Comparison of ENCODE assay signal across 21 mouse cellular contexts in the genomic region with DNA sequence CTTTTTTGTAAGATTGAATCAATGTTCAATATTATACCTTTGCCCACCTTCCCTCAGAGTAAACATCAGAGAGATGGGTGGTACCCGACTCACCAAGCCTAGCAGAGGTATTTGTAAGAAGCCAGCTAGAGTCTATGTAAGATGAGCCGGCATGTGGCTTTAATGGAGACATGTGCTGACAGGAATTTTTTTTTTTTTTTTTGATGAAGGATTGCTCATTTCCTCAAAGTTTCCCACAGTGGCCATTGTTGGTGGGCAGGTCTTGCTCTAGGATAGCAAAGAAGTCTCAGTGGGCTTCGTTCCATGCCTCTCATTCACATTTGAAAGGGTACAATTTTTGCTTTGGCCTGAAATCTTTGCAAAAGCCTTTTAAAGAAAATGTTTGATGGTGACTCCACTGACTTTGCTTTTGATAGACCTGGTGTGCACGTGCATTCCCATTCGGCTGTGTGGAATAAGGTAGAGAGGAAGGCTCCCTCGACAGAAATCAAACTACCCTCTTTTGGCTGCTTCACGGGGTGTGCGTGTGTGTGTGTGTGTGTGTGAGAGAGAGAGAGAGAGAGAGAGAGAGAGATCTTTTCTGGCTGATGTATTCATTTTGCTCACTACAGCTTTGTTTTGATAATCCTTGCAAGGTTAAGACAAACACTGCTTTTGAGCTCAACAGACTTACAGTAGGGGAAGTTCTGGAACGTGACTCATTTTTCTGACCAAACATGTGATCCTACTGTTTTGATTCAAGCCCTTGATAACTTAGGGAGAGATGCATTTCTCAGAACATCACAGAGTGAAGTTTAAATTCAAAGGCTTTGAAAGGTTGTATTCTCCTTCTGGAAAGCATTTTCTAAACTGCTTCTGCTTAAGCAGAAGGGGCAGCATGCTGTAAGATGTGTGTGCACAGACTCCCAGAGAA. TPM values are rescaled to one million over a fixed set of nuclear protein-coding genes. Genes with fewer than 3 reads are reported as not detected.
DNase-seq lines count a peak whose midpoint lies in the region; ATAC-seq and TF ChIP-seq lines count a peak whose summit lies in the region.
"Had no signal": no experiment of that assay in that cellular context is flagged by ENCODE, and none has a peak within 500 bp of the region (broad histone marks: within the 10 kb centered on the region; RNA-seq: fewer than 3 reads in every experiment).

No protein-coding gene starts in this region.

- H3K79me2 ChIP-seq in C2C12 (ENCODE audit: control insufficient read depth, insufficient read depth) (no peaks in the 10 kb centered on the region), macrophage (ENCODE audit: inconsistent target) (no peaks in the 10 kb centered on the region)

- intact Hi-C loops in left cerebral cortex, postnatal 4 days (cut with DNase I), result no loop called here

- no peak overlapping the region for H3K9ac ChIP-seq in lung, embryonic 15.5 days
- H3K9ac ChIP-seq: forebrain, embryonic 13.5 days; hindbrain, embryonic 13.5 days; liver, postnatal 0 days had no signal

- TF ChIP-seq CTCF in C2C12 (IDR thresholded peaks at IDR 0.05; ENCODE audit: control insufficient read depth, insufficient read depth, insufficient read length) (no peak), Patski (IDR thresholded peaks at IDR 0.05) (no peak)

- no peaks in the 10 kb centered on the region for H3K36me3 ChIP-seq in lung, embryonic 15.5 days
- H3K36me3 ChIP-seq in C2C12 (ENCODE audit: control insufficient read depth, insufficient read depth) (no peaks in the 10 kb centered on the region), macrophage (ENCODE audit: inconsistent target) (no peaks in the 10 kb centered on the region)
- H3K36me3 ChIP-seq: hindbrain, embryonic 13.5 days had no signal

- in situ Hi-C loops in Patski (cut with MboI; ENCODE audit: low pct_unique_long_range_greater_than_20kb), result no loop called here

- no peak overlapping the region for H3K4me3 ChIP-seq in lung, embryonic 15.5 days
- no peak overlapping the region for H3K4me3 ChIP-seq in C2C12 (ENCODE audit: insufficient read depth, poor library complexity, severe bottlenecking)
- no peak overlapping the region for H3K4me3 ChIP-seq in macrophage (ENCODE audit: inconsistent target)
- H3K4me3 ChIP-seq: forebrain, embryonic 13.5 days; hindbrain, embryonic 13.5 days had no signal

- WGBS in lung, embryonic 15.5 days, result 49% methylated on average over 9 of the region's 9 CpGs
- WGBS in macrophage (ENCODE audit: missing documents), result 68% methylated on average over 9 of the region's 9 CpGs

- 0 out of 2 replicates have a peak, but pooled peaks cover 3% of the 10 kb centered on the region for H3K4me1 ChIP-seq in lung, embryonic 15.5 days
- H3K4me1 ChIP-seq: forebrain, embryonic 13.5 days; hindbrain, embryonic 13.5 days had no signal

- no peaks in the 10 kb centered on the region for H3K79me3 ChIP-seq in C2C12 (ENCODE audit: low read depth)

- DNase-seq in lung, postnatal 10 days, result no peak
- DNase-seq in Patski (ENCODE audit: low read depth, low spot score), result no peak
- DNase-seq in gastrocnemius, postnatal 4 days (ENCODE audit: low spot score in 2 of 2), result no peak
- DNase-seq in left cerebral cortex, postnatal 4 days, result no peak
- DNase-seq: adrenal gland, adult 8-10 months; cerebellum, adult 11 months; cerebellum, postnatal 10 days; gastrocnemius, postnatal 25 days; heart, postnatal 14 days; kidney, adult 2 months; kidney, postnatal 25 days; liver; liver, postnatal 0 days; retina, postnatal 1 day had no signal

- 0 out of 2 replicates have a peak overlapping the region, but pooled peaks have one; percentile 29 for H3K27ac ChIP-seq in lung, embryonic 15.5 days
- H3K27ac ChIP-seq in macrophage, result peak overlapping the region; percentile 59
- H3K27ac ChIP-seq: forebrain, embryonic 13.5 days; hindbrain, embryonic 13.5 days had no signal

- no peaks in the 10 kb centered on the region for H3K9me3 ChIP-seq in lung, embryonic 15.5 days
- H3K9me3 ChIP-seq: forebrain, embryonic 13.5 days; hindbrain, embryonic 13.5 days had no signal

- no peak for ATAC-seq in lung, embryonic 15.5 days (ENCODE audit: borderline replicate concordance, extremely low read depth, low FRiP score, low TSS enrichment)
- ATAC-seq in Patski, result peak; percentile 91
- ATAC-seq: forebrain, embryonic 13.5 days; liver, postnatal 0 days had no signal

- CTCF ChIA-PET in Patski (lab: Charles Lee), result interaction anchor here (2.2 kb wide), 1 partner anchor 9 kb away, joined by 6 read pairs; a partner anchor contains a TSS

- POLR2A ChIA-PET in Patski (lab: Charles Lee), result no interaction called here

- H3ac ChIP-seq in C2C12 (ENCODE audit: control insufficient read depth, insufficient read length, low read depth), result no peak overlapping the region

- H3K4me2 ChIP-seq in lung, embryonic 15.5 days, result no peak overlapping the region
- H3K4me2 ChIP-seq: forebrain, embryonic 13.5 days; heart, embryonic 11.5 days; hindbrain, embryonic 13.5 days had no signal

- no peaks in the 10 kb centered on the region for H3K27me3 ChIP-seq in lung, embryonic 15.5 days
- no peaks in the 10 kb centered on the region for H3K27me3 ChIP-seq in C2C12 (ENCODE audit: control insufficient read depth, insufficient read depth, insufficient read length)
- H3K27me3 ChIP-seq in Patski, result no peaks in the 10 kb centered on the region
- H3K27me3 ChIP-seq: CH12.LX; forebrain, embryonic 13.5 days; hindbrain, embryonic 13.5 days had no signal

TF ChIP-seq in C2C12, 6 proteins besides CTCF, POLR2A, EP300 and RAD21:
- peak; percentile 59 for TF ChIP-seq USF1 (IDR thresholded peaks at IDR 0.05; ENCODE audit: low read depth)
- no peak for TF ChIP-seq FOSL1 (IDR thresholded peaks at IDR 0.05; ENCODE audit: insufficient read depth, low read length, poor library complexity, severe bottlenecking)

RNA-seq across cellular contexts. Expression of a gene that starts 9.0 kb away (rescaled TPM):
- polyA plus RNA-seq in lung, embryonic 15.5 days (2015; fragmentation: Nextera tagmentation; extraction: Ambion mirVana), result 50.5 and 54.5 TPM in 2 replicates
- polyA plus RNA-seq in C2C12 (2012; fragmentation: generic; extraction: Trizol) (2.0 TPM), Patski (2021) (25.7 TPM), macrophage (2018) (75.5 to 214 TPM (median 76.1 TPM) in 3 replicates)
- 100 to 1,000 TPM in 12 of 26 experiments, 10 to 100 TPM in 13, 1 to 10 TPM in 1; 9.8 to 313 (median 97.8) TPM for total RNA-seq in macrophage (2018; cell fraction: chromatin; rRNA removed)
- 100 to 1,000 TPM in 12 of 26 experiments, 10 to 100 TPM in 14; 26.4 to 139 (median 67.3) TPM for total RNA-seq in macrophage (2018; cell fraction: cytosol; rRNA removed)
- total RNA-seq in macrophage (2018; cell fraction: nucleus; rRNA removed), result 100 to 1,000 TPM in 9 of 26 experiments, 10 to 100 TPM in 17; 16.2 to 229 (median 60.6) TPM
- 10 to 100 TPM; 38.5 to 40.9 TPM for total RNA-seq in gastrocnemius, postnatal 4 days (2021)
- total RNA-seq in left cerebral cortex, postnatal 4 days (2021), result 10 to 100 TPM; 14.6 to 15.3 TPM
